Mouse (Mus musculus) testis, adult 2 months (tissue): ENCODE results near the gene Fst. TPM values are rescaled to one million over a fixed set of nuclear protein-coding genes. Genes with fewer than 3 reads are reported as not detected.

Experiments used
- H3K27ac ChIP-seq: fragments of 200-500 bp; 2 replicates; pipeline ENCODE4 v1.5.1; 2012; ENCODE audit warnings: low read depth, low read length; ENCODE audit not compliant: control insufficient read depth, insufficient read depth
- H3K27me3 ChIP-seq: fragments of 200-500 bp; 2 replicates; pipeline ENCODE4 v1.6.1; 2012; ENCODE audit warnings: mild to moderate bottlenecking, low read length, moderate library complexity; ENCODE audit not compliant: control insufficient read depth, insufficient read depth
- H3K36me3 ChIP-seq: fragments of 200-500 bp; 2 replicates; pipeline ENCODE4 v1.6.1; 2012; ENCODE audit warnings: mild to moderate bottlenecking, low read length; ENCODE audit not compliant: control insufficient read depth, insufficient read depth
- H3K4me1 ChIP-seq: fragments of 200-500 bp; 2 replicates; pipeline ENCODE4 v1.6.1; 2012; ENCODE audit warnings: low read length; ENCODE audit not compliant: control insufficient read depth, insufficient read depth
- H3K4me3 ChIP-seq: fragments of 200-500 bp; 2 replicates; pipeline ENCODE4 v1.5.1; 2012; ENCODE audit warnings: low read depth, mild to moderate bottlenecking, low read length, moderate library complexity, mixed read lengths; ENCODE audit not compliant: control insufficient read depth
- CTCF ChIP-seq: fragments of 200-500 bp; IDR thresholded peaks from 2 replicates; pipeline ENCODE4 v1.5.1; 2012; ENCODE audit warnings: low read depth, mild to moderate bottlenecking, inconsistent platforms, low read length, moderate library complexity; ENCODE audit not compliant: control insufficient read depth, insufficient read depth, insufficient replicate concordance
- POLR2A ChIP-seq: fragments of 200-500 bp; IDR thresholded peaks from 2 replicates; pipeline ENCODE4 v1.6.1; 2012; ENCODE audit warnings: low read depth, mild to moderate bottlenecking, inconsistent platforms, low read length, moderate library complexity; ENCODE audit not compliant: control insufficient read depth
- polyA plus RNA-seq: library from polyadenylated mRNA; depleted of rRNA; stranded (reverse); fragments of >200 nt; gene quantifications from 2 replicates; pipeline ENCODE4 v1.2.3, GENCODE M21; 2012

Fst gene
- polyA plus RNA-seq, 1 experiment = 0.22 TPM

DNA sequence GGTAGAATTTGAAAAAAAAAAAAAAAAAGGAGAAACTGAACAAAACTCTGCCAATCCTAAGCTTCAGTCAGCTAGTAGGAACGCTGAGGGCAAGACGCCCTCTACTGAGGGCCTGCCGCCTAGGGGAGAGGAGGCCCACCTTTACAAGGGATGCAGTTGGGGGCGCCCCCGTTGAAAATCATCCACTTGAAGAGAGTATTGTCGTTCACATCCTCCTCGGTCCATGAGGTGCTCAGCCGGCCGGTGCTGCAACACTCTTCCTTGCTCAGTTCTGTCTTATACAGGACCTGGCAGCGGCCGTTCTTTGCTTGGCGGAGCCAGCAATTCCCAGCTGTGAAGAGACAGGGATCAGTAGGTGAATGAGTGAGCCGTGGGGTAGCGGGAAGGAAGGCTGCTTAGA is 2.5 kb downstream of the Fst start:
- TF ChIP-seq CTCF (no peak), POLR2A (no peak)
- H3K27me3 ChIP-seq = peaks cover 8% of the 10 kb centered on the region; the same call in 1 of the 2 replicates

DNA sequence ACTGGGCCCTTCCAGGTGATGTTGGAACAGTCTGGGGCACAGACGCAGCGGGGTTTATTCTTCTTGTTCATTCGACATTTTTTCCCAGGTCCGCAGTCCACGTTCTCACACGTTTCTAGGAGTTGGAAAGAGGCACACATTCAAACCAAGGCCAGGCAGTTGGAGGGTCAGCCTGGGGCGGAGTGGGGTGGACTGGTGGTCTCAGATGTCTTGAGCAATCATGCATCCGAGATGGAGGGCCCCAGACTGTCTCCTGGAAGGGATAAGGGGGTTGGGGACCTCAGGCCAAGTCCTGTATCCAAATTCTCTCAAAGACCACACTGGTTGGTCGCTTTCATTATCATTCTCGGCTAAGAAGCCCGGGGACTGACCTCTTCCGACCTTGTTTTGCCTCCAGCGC is 3.0 kb downstream of the Fst start:
- Histone ChIP-seq H3K4me1 (peaks cover 13% of the 10 kb centered on the region), H3K4me3 (no peak overlapping the region), H3K27ac (no peak overlapping the region), H3K27me3 (peaks cover 8% of the 10 kb centered on the region; the same call in 1 of the 2 replicates), H3K36me3 (no peaks in the 10 kb centered on the region)
- no peak for TF ChIP-seq POLR2A
- TF ChIP-seq CTCF = no peak

More for the DNA sequence above, 2.5 kb downstream of the Fst start:
- H3K4me1 ChIP-seq = peaks cover 13% of the 10 kb centered on the region
- no peak overlapping the region for H3K27ac ChIP-seq
- no peaks in the 10 kb centered on the region for H3K36me3 ChIP-seq
- H3K4me3 ChIP-seq = peak overlapping the region; percentile 21

DNA sequence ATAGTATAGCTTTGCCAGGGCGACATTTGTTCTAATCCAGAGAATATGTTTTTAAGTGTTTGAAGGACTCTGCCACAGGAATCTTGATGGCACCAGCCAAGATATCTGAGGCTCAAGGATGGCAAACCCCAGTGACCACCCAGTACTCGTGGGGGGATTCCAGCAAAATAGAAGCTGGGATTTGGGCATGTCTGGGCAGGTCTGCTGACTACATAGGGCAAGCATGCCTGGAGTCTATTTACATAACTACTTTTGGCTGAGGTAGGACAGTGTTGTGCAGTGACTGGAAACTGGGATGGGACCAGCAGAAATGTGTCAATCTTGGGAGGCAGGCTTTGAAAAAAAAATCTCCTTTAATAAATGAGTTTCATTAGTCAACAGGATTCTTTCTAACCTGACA is 11.5 kb downstream of the Fst start:
- H3K4me3 ChIP-seq = no peak overlapping the region
- no peak for TF ChIP-seq CTCF
- TF ChIP-seq POLR2A = no peak
- H3K27me3 ChIP-seq = no peaks in the 10 kb centered on the region
- H3K27ac ChIP-seq = no peak overlapping the region
- no peaks in the 10 kb centered on the region for H3K36me3 ChIP-seq
- no peaks in the 10 kb centered on the region for H3K4me1 ChIP-seq

DNA sequence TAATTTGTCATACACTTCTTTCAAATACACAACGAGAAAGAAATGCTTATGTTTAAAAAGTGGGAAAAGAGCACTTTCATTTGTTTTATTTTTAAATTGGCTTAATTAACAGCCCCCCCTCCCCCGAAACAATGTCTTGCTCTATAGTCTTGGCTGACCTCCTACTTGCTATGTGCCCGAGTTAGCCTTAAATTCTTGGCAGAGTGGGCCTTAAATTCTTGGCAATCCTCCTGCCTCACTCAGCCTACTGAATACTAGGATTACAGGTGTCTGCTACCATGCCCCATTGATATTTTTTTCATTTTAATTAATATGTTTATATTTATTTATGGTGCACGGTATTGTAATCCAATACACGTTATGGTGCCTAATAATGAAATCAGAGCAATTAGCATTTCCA is 26.3 kb downstream of the Fst start:
- H3K27ac ChIP-seq = no peak overlapping the region
- no peak overlapping the region for H3K4me3 ChIP-seq
- no peaks in the 10 kb centered on the region for H3K27me3 ChIP-seq
- H3K4me1 ChIP-seq = no peaks in the 10 kb centered on the region
- TF ChIP-seq CTCF (no peak), POLR2A (no peak)
- no peaks in the 10 kb centered on the region for H3K36me3 ChIP-seq

DNA sequence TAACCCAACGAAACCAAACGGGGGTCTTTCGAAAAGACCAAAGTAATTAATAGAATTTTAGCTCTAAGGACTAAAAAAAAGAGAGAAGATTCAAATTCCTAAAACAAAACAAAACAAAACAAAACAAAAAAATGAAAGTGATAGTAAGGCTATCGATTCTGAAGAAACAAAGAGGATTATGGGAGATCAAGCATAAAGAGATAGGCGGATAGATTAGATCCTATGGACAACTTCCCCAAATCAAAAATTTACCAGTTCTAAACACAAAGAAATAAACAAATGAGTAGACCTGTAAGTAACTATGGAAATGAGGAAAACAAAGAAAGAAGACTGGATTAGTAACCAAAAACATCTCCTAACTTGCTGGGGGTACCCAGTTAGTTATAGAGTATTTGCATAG is 33.5 kb downstream of the Fst start:
- TF ChIP-seq POLR2A (no peak), CTCF (no peak)
- H3K27me3 ChIP-seq = no peaks in the 10 kb centered on the region
- H3K4me3 ChIP-seq = no peak overlapping the region
- H3K4me1 ChIP-seq = no peaks in the 10 kb centered on the region
- H3K27ac ChIP-seq = no peak overlapping the region
- no peaks in the 10 kb centered on the region for H3K36me3 ChIP-seq

DNA sequence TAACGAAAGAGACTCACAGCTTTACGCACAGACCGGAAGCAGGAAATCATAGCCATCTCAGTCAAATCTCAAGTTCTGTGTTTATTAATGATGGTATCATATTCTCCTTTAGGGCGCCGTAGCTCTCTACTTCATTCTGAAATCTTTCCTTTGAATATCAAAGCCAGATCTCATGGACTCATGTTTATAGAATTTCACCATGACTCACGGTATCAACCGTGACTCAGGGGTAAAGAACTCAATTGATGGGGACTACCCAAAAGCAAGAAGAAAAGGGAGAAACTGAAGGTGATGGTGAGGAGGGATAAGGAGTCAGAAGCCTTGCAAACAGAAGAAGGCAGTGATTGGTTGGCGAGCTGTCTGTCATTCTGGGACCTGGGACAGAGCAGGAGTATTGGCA is 38.5 kb downstream of the Fst start:
- Histone ChIP-seq H3K27me3 (no peaks in the 10 kb centered on the region), H3K4me1 (no peaks in the 10 kb centered on the region), H3K4me3 (no peak overlapping the region), H3K36me3 (no peaks in the 10 kb centered on the region), H3K27ac (no peak overlapping the region)
- TF ChIP-seq POLR2A (no peak), CTCF (no peak)

DNA sequence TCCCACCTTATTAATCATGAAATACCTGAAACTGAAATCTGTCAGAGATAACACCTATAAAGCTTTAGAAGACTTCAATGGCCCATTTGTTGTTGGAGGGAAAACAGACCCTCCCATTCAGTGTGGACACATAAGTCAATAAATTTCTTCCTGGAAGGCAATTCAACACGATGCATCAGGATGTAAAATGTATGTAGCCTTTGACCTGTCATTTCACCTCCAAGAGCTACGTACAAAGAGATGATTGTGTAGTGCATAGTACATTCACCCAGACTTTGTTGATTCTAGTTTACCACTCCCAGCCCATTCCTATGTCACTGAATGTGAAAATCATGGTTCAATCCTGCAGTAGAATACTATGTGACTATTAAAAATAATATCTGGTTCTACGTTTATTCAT is 39.4 kb downstream of the Fst start:
- H3K27me3 ChIP-seq = no peaks in the 10 kb centered on the region
- H3K27ac ChIP-seq = no peak overlapping the region
- H3K4me3 ChIP-seq = no peak overlapping the region
- TF ChIP-seq CTCF = no peak
- no peak for TF ChIP-seq POLR2A
- no peaks in the 10 kb centered on the region for H3K36me3 ChIP-seq
- no peaks in the 10 kb centered on the region for H3K4me1 ChIP-seq

DNA sequence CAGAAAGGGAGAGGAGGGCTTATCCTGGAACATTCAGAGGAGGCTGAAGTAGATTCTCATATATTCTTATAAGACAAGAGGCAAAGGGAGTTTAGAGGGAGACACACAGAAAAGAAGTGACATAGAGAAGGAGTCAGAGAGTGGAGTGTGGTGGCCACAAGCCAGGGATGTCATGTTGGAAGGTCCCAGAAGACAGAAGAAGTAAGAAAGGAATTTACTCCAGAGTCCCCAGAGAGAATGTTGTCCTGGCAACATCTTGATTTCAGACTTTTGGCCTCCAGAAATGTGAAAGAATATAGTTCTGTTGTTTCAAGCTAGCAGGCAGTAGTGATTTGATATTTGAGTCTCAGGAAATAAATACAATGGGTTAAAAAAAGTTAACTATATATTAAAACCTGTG is 46.4 kb downstream of the Fst start:
- no peak for TF ChIP-seq POLR2A
- TF ChIP-seq CTCF = no peak
- no peak overlapping the region for H3K27ac ChIP-seq

DNA sequence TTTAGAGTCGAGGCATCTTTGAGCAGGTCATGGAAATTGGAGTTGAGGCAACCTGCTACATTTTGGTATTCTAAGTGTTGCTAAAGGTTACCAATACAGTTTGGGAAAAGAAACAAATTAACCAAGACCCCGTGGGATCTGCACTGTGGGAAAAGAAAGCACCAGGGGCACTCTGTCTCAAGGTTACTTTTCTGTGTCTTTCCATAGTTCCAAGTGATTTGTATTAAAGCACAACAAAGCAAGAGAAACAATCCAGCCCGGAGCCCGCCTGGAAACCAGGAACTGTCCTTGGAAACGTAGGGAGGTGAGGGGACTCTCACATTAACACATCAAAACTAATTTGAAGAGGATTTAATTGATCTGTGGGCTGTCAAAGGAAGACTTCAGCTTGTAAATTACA is 51.9 kb downstream of the Fst start:
- TF ChIP-seq POLR2A = no peak
- no peak for TF ChIP-seq CTCF
- peaks cover 3% of the 10 kb centered on the region; the same call in 1 of the 2 replicates for H3K4me1 ChIP-seq
- H3K27me3 ChIP-seq = no peaks in the 10 kb centered on the region
- no peaks in the 10 kb centered on the region for H3K36me3 ChIP-seq
- H3K4me3 ChIP-seq = no peak overlapping the region
- no peak overlapping the region for H3K27ac ChIP-seq

More for the DNA sequence above, 46.4 kb downstream of the Fst start:
- Histone ChIP-seq H3K4me3 (no peak overlapping the region), H3K36me3 (no peaks in the 10 kb centered on the region), H3K4me1 (peaks cover 3% of the 10 kb centered on the region; the same call in 1 of the 2 replicates), H3K27me3 (no peaks in the 10 kb centered on the region)
